Mouse (Mus musculus) liver, embryonic 11.5 days (tissue): ENCODE results near the gene Bicra. TPM values are rescaled to one million over a fixed set of nuclear protein-coding genes. Genes with fewer than 3 reads are reported as not detected.

Source experiments
- ATAC-seq: fragments of 200-750 bp; cut with Nextera tagmentation; replicated peaks from 2 replicates; pipeline ENCODE4 v1.8.0; 2017; ENCODE audit warnings: moderate number of reproducible peaks, mild to moderate bottlenecking, moderate TSS enrichment, moderate library complexity; ENCODE audit not compliant: low FRiP score
- DNase-seq: peaks from one replicate; pipeline ENCODE4 v3.0.0-alpha.2; 2017; ENCODE audit warnings: low spot score
- H3K27ac ChIP-seq: fragments of 300-500 bp; sonication (generic); 2 replicates; pipeline ENCODE4 v1.5.1; 2014; ENCODE audit warnings: mild to moderate bottlenecking, low read depth, low read length, control low read depth
- H3K27me3 ChIP-seq: fragments of 300-500 bp; sonication (generic); replicated peaks from 2 replicates; pipeline ENCODE4 v1.6.1; 2014; ENCODE audit warnings: low read length, mixed read lengths; ENCODE audit not compliant: control insufficient read depth, insufficient read depth
- H3K36me3 ChIP-seq: fragments of 300-500 bp; sonication (generic); 2 replicates; pipeline ENCODE4 v1.6.1; 2014; ENCODE audit warnings: mild to moderate bottlenecking, low read length, moderate library complexity, mixed read lengths; ENCODE audit not compliant: control insufficient read depth, insufficient read depth
- H3K4me1 ChIP-seq: fragments of 300-500 bp; sonication (generic); replicated peaks from 2 replicates; pipeline ENCODE4 v1.6.1; 2014; ENCODE audit warnings: low read length, mixed read lengths; ENCODE audit not compliant: control insufficient read depth, insufficient read depth
- H3K4me2 ChIP-seq: fragments of 300-500 bp; sonication (generic); 2 replicates; pipeline ENCODE4 v1.6.1; 2014; ENCODE audit warnings: mild to moderate bottlenecking, control low read depth, moderate library complexity
- H3K4me3 ChIP-seq: fragments of 300-500 bp; sonication (generic); 2 replicates; pipeline ENCODE4 v1.5.1; 2014; ENCODE audit warnings: low read depth, low read length, control low read depth
- H3K9ac ChIP-seq: fragments of 300-500 bp; sonication (generic); 2 replicates; pipeline ENCODE4 v1.6.1; 2014; ENCODE audit warnings: low read depth, low read length, control low read depth
- H3K9me3 ChIP-seq: fragments of 300-500 bp; sonication (generic); 2 replicates; pipeline ENCODE4 v1.6.1; 2016; ENCODE audit warnings: low read length, inconsistent platforms, mixed read lengths; ENCODE audit not compliant: control insufficient read depth
- WGBS: fragments of 180-500 bp; shearing (Covaris S2); extraction: QIAGEN DNeasy Blood & Tissue Kit; methylation state at CpG from one replicate; pipeline ENCODE4 v1.1.7; 2014; 5-methylcytosine and 5-hydroxymethylcytosine counted together
- polyA plus RNA-seq: library from polyadenylated mRNA; unstranded; fragments of >200 nt; fragmentation: Nextera tagmentation; extraction: Ambion mirVana; gene quantifications from 2 replicates; pipeline ENCODE4 v1.2.1, GENCODE M21; 2014

Gene Bicra
- polyA plus RNA-seq = 5.3 and 7.3 TPM in 2 replicates

GRCm38 (mm10) chr7:16047338-16048146 is at the start of gene Bicra:
TSS of gene Bicra (minus strand) at chr7:16047921.
- Histone ChIP-seq H3K27me3 (no peaks in the 10 kb centered on the region), H3K4me2 (peak within 1 kb of the TSS; percentile 92), H3K4me3 (peak within 1 kb of the TSS; percentile 90), H3K27ac (peak within 1 kb of the TSS; percentile 94), H3K4me1 (peaks cover 38% of the 10 kb centered on the region), H3K36me3 (no peaks in the 10 kb centered on the region), H3K9me3 (no peaks in the 10 kb centered on the region), H3K9ac (peak within 1 kb of the TSS; percentile 93)
- peak; percentile 61 for ATAC-seq
- peak; percentile 82 for DNase-seq
- WGBS = under 1% methylated on average over 61 of the region's 69 CpGs

- Histone ChIP-seq H3K27me3 (peaks cover 7% of the 10 kb centered on the region), H3K27ac (no peak overlapping the region), H3K36me3 (no peaks in the 10 kb centered on the region), H3K4me2 (no peak overlapping the region), H3K9ac (no peak overlapping the region), H3K4me3 (no peak overlapping the region), H3K4me1 (peaks cover 6% of the 10 kb centered on the region), H3K9me3 (no peaks in the 10 kb centered on the region)
- ATAC-seq = no peak
- no peak for DNase-seq
- 68% methylated on average over 3 of the region's 3 CpGs for WGBS
These were observed 46.9 kb upstream of the Bicra start for GRCm38 (mm10) chr7:16094592-16094991.

- Histone ChIP-seq H3K36me3 (no peaks in the 10 kb centered on the region), H3K27ac (no peak overlapping the region), H3K9ac (no peak overlapping the region), H3K27me3 (peaks cover 3% of the 10 kb centered on the region; the same call in 1 of the 2 replicates), H3K4me1 (no peaks in the 10 kb centered on the region), H3K4me3 (no peak overlapping the region), H3K4me2 (no peak overlapping the region), H3K9me3 (no peaks in the 10 kb centered on the region)
- ATAC-seq (no peak), DNase-seq (no peak)
- 72% methylated on average over 2 of the region's 2 CpGs for WGBS
These were observed 39.9 kb upstream of the Bicra start for GRCm38 (mm10) chr7:16087587-16087986.

- Histone ChIP-seq H3K4me1 (no peaks in the 10 kb centered on the region), H3K36me3 (no peaks in the 10 kb centered on the region), H3K9ac (no peak overlapping the region), H3K9me3 (no peaks in the 10 kb centered on the region), H3K4me3 (no peak overlapping the region), H3K27ac (no peak overlapping the region), H3K4me2 (no peak overlapping the region), H3K27me3 (peaks cover 3% of the 10 kb centered on the region; the same call in 1 of the 2 replicates)
- ATAC-seq = no peak
- 52% methylated on average over 4 of the region's 4 CpGs for WGBS
- no peak for DNase-seq
These were observed 35.6 kb upstream of the Bicra start for GRCm38 (mm10) chr7:16083361-16083760.

- Histone ChIP-seq H3K4me2 (no peak overlapping the region), H3K4me1 (no peaks in the 10 kb centered on the region), H3K27ac (no peak overlapping the region), H3K36me3 (no peaks in the 10 kb centered on the region), H3K9ac (no peak overlapping the region), H3K4me3 (no peak overlapping the region), H3K27me3 (peaks cover 3% of the 10 kb centered on the region; the same call in 1 of the 2 replicates), H3K9me3 (no peaks in the 10 kb centered on the region)
- DNase-seq = no peak
- 64% methylated on average over 4 of the region's 4 CpGs for WGBS
- no peak for ATAC-seq
These were observed 32.9 kb upstream of the Bicra start for GRCm38 (mm10) chr7:16080581-16080980.

- WGBS = 56% methylated on average over 1 of the region's 1 CpGs
- H3K27me3 ChIP-seq = no peaks in the 10 kb centered on the region
- H3K4me1 ChIP-seq = no peaks in the 10 kb centered on the region
- no peak overlapping the region for H3K9ac ChIP-seq
- no peak for ATAC-seq
- H3K9me3 ChIP-seq = no peaks in the 10 kb centered on the region
- DNase-seq = no peak
- no peak overlapping the region for H3K4me2 ChIP-seq
- H3K27ac ChIP-seq = no peak overlapping the region
- no peaks in the 10 kb centered on the region for H3K36me3 ChIP-seq
- H3K4me3 ChIP-seq = no peak overlapping the region
These were observed 32.2 kb upstream of the Bicra start for GRCm38 (mm10) chr7:16079947-16080346.

GRCm38 (mm10) chr7:16071906-16072305 is 24.2 kb upstream of the Bicra start:
- H3K9me3 ChIP-seq = no peaks in the 10 kb centered on the region
- no peak overlapping the region for H3K27ac ChIP-seq

GRCm38 (mm10) chr7:16070846-16071245 is 23.1 kb upstream of the Bicra start:
- H3K9ac ChIP-seq = no peak overlapping the region
- no peaks in the 10 kb centered on the region for H3K36me3 ChIP-seq
- no peak overlapping the region for H3K4me2 ChIP-seq
- H3K4me3 ChIP-seq = no peak overlapping the region
- ATAC-seq (no peak), DNase-seq (no peak)
- H3K27me3 ChIP-seq = no peaks in the 10 kb centered on the region
- H3K27ac ChIP-seq = no peak overlapping the region
- no peaks in the 10 kb centered on the region for H3K4me1 ChIP-seq
- no peaks in the 10 kb centered on the region for H3K9me3 ChIP-seq

More at GRCm38 (mm10) chr7:16071906-16072305, 24.2 kb upstream of the Bicra start:
- no peak overlapping the region for H3K4me2 ChIP-seq
- H3K4me3 ChIP-seq = no peak overlapping the region
- H3K36me3 ChIP-seq = no peaks in the 10 kb centered on the region
- 77% methylated on average over 6 of the region's 6 CpGs for WGBS
- ATAC-seq = peak; percentile 43; the same call in 1 of the 2 replicates
- no peak for DNase-seq
- H3K27me3 ChIP-seq = no peaks in the 10 kb centered on the region
- no peaks in the 10 kb centered on the region for H3K4me1 ChIP-seq
- H3K9ac ChIP-seq = no peak overlapping the region

GRCm38 (mm10) chr7:16063490-16063889 is 15.8 kb upstream of the Bicra start:
- DNase-seq (no peak), ATAC-seq (no peak)
- no peaks in the 10 kb centered on the region for H3K36me3 ChIP-seq
- H3K4me1 ChIP-seq = no peaks in the 10 kb centered on the region; the same call in 1 of the 2 replicates
- peaks cover 18% of the 10 kb centered on the region for H3K27me3 ChIP-seq
- H3K4me2 ChIP-seq = no peak overlapping the region
- WGBS = 29% methylated on average over 4 of the region's 4 CpGs
- peaks cover 10% of the 10 kb centered on the region for H3K9me3 ChIP-seq
- no peak overlapping the region for H3K27ac ChIP-seq
- H3K4me3 ChIP-seq = no peak overlapping the region
- no peak overlapping the region for H3K9ac ChIP-seq
